8 mouse cellular contexts compared by ENCODE assay signal in genomic region chr11:120225256-120226195, GRCm38 (mm10). TPM values are rescaled to one million over a fixed set of nuclear protein-coding genes. Genes with fewer than 3 reads are reported as not detected.
DNase-seq lines count a peak whose midpoint lies in the region; ATAC-seq and TF ChIP-seq lines count a peak whose summit lies in the region.

No protein-coding gene starts in this region.

- TF ChIP-seq CTCF in lung, adult 2 months (IDR thresholded peaks at IDR 0.05; ENCODE audit: insufficient read depth, low read length) = no peak

- no peak for DNase-seq in lung, adult 2 months
- DNase-seq in lung, postnatal 14 days = no peak
- peak; percentile 75 for DNase-seq in embryo, embryonic 10 days (ENCODE audit: low spot score)
- no peak for DNase-seq in urinary bladder, adult 18-20 months (ENCODE audit: low spot score in 2 of 2)

- ATAC-seq in hematopoietic stem cell, adult 5-6 weeks (replicated peaks in 1 of 2; ENCODE audit: insufficient read depth in 1 of 2, low FRiP score in 2 of 2, low TSS enrichment in 1 of 2, low read depth in 1 of 2, poor library complexity in 2 of 2, severe bottlenecking in 2 of 2) = peak; percentile 11 to 43; a peak in 1 of 4 replicates
- no peak for ATAC-seq in limb, embryonic 13.5 days (ENCODE audit: low FRiP score, low read depth)
- ATAC-seq in neural tube, embryonic 13.5 days (ENCODE audit: low read depth) = peak; percentile 20; the same call in 1 of the 2 replicates
- no peak for ATAC-seq in monocyte, adult 5-6 weeks (replicated peaks; ENCODE audit: insufficient number of reproducible peaks, low FRiP score, low TSS enrichment, poor library complexity, severe bottlenecking)

- peak overlapping the region; percentile 31 for H3K4me3 ChIP-seq in lung, adult 2 months (replicated peaks; ENCODE audit: extremely low read depth, low read depth, low read length)
- H3K4me3 ChIP-seq in limb, embryonic 13.5 days = peak overlapping the region; percentile 23
- H3K4me3 ChIP-seq in neural tube, embryonic 13.5 days = peak overlapping the region; percentile 23

- peaks cover 15% of the 10 kb centered on the region for H3K4me1 ChIP-seq in lung, adult 2 months (ENCODE audit: control insufficient read depth, insufficient read depth, low read length)
- peaks cover 93% of the 10 kb centered on the region for H3K4me1 ChIP-seq in limb, embryonic 13.5 days
- H3K4me1 ChIP-seq in neural tube, embryonic 13.5 days (replicated peaks) = peaks cover 94% of the 10 kb centered on the region

- H3K36me3 ChIP-seq in limb, embryonic 13.5 days = no peaks in the 10 kb centered on the region
- no peaks in the 10 kb centered on the region for H3K36me3 ChIP-seq in neural tube, embryonic 13.5 days

- H3K27ac ChIP-seq in limb, embryonic 13.5 days = peak overlapping the region; percentile 61; the same call in 1 of the 2 replicates
- H3K27ac ChIP-seq in neural tube, embryonic 13.5 days (replicated peaks) = peak overlapping the region; percentile 99

- no peaks in the 10 kb centered on the region for H3K9me3 ChIP-seq in limb, embryonic 13.5 days
- H3K9me3 ChIP-seq in neural tube, embryonic 13.5 days = no peaks in the 10 kb centered on the region

- peak overlapping the region; percentile 58 for H3K9ac ChIP-seq in limb, embryonic 13.5 days
- peak overlapping the region; percentile 98 for H3K9ac ChIP-seq in neural tube, embryonic 13.5 days

- WGBS in lung, adult 2 months = 36% methylated on average over 36 of the region's 36 CpGs
- WGBS in limb, embryonic 13.5 days = 8% methylated on average over 36 of the region's 36 CpGs
- 3% methylated on average over 36 of the region's 36 CpGs for WGBS in neural tube, embryonic 13.5 days

- peak overlapping the region; percentile 62 for H3K4me2 ChIP-seq in limb, embryonic 13.5 days (replicated peaks)
- peak overlapping the region; percentile 99 for H3K4me2 ChIP-seq in neural tube, embryonic 13.5 days

- H3K27me3 ChIP-seq in limb, embryonic 13.5 days = no peaks in the 10 kb centered on the region; the same call in 1 of the 2 replicates
- H3K27me3 ChIP-seq in neural tube, embryonic 13.5 days = no peaks in the 10 kb centered on the region

- TF ChIP-seq POLR2A in lung, adult 2 months (IDR thresholded peaks at IDR 0.05; ENCODE audit: borderline replicate concordance, extremely low read depth, low read depth, low read length) = no peak

RNA-seq across cellular contexts. Expression of gene Bahcc1, which starts 7.2 kb away (rescaled TPM):
- 10.8 and 12.4 TPM in 2 replicates for polyA plus RNA-seq in lung, adult 2 months (2012; rRNA removed)
- 6.8 and 9.4 TPM in 2 replicates for total RNA-seq in hematopoietic stem cell, adult 5-6 weeks (2017)
- polyA plus RNA-seq in limb, embryonic 13.5 days (2015; fragmentation: Nextera tagmentation; extraction: Ambion mirVana) = 12.7 and 13.8 TPM in 2 replicates
- 13.6 and 15.3 TPM in 2 replicates for polyA plus RNA-seq in neural tube, embryonic 13.5 days (2015; fragmentation: Nextera tagmentation; extraction: Ambion mirVana)
- total RNA-seq in monocyte, adult 5-6 weeks (2017) = 0.68 to 0.85 TPM (median 0.76 TPM) in 3 replicates

Comparison
In these comparisons a context has a peak if more than half of its experiments do, and no peak if none do; other contexts are left out.
1. ATAC-seq: peak in hematopoietic stem cell, adult 5-6 weeks (2 of 2) and neural tube, embryonic 13.5 days (single experiment); none in limb, embryonic 13.5 days (single experiment) and monocyte, adult 5-6 weeks (single experiment).
2. Peak in every context shown above with its lines, with median percentiles within 50 percentile points of each other: H3K4me3 ChIP-seq.